Mouse (Mus musculus) midbrain, postnatal 0 days (tissue): ENCODE data around the gene Anapc2. TPM values are rescaled to one million over a fixed set of nuclear protein-coding genes. Genes with fewer than 3 reads are reported as not detected.
A peak's percentile ranks its signal among the peaks of the same experiment; 100 is the strongest.

ENCODE experiments used
- ATAC-seq: fragments of 200-750 bp; cut with Nextera tagmentation; 2 replicates; pipeline ENCODE4 v1.8.0; 2017; ENCODE audit warnings: moderate number of reproducible peaks, mild to moderate bottlenecking, moderate TSS enrichment, moderate library complexity; ENCODE audit not compliant: low FRiP score
- DNase-seq: peaks from one replicate; pipeline ENCODE4 v3.0.0-alpha.2; 2015; ENCODE audit warnings: low spot score
- H3K27ac ChIP-seq: fragments of 300-500 bp; sonication (generic); 2 replicates; pipeline ENCODE4 v1.5.1; 2014; ENCODE audit warnings: low read depth, mild to moderate bottlenecking, low read length, mixed read lengths
- H3K27me3 ChIP-seq: fragments of 300-500 bp; sonication (generic); 2 replicates; pipeline ENCODE4 v1.6.1; 2014; ENCODE audit warnings: low read length, control low read depth, mixed read lengths; ENCODE audit not compliant: insufficient read depth
- H3K36me3 ChIP-seq: fragments of 300-500 bp; sonication (generic); 2 replicates; pipeline ENCODE4 v1.6.1; 2014; ENCODE audit warnings: low read length, control low read depth, mixed read lengths; ENCODE audit not compliant: insufficient read depth
- H3K4me1 ChIP-seq: fragments of 300-500 bp; sonication (generic); 2 replicates; pipeline ENCODE4 v1.6.1; 2014; ENCODE audit warnings: mild to moderate bottlenecking, control low read depth, antibody characterized with exemption, low read length, mixed read lengths; ENCODE audit not compliant: insufficient read depth
- H3K4me2 ChIP-seq: fragments of 300-500 bp; sonication (generic); 2 replicates; pipeline ENCODE4 v1.6.1; 2014; ENCODE audit warnings: low read depth, mild to moderate bottlenecking, low read length, mixed read lengths; ENCODE audit not compliant: poor library complexity, severe bottlenecking
- H3K4me3 ChIP-seq: fragments of 300-500 bp; sonication (generic); 2 replicates; pipeline ENCODE4 v1.5.1; 2014; ENCODE audit warnings: low read depth, mild to moderate bottlenecking, low read length, moderate library complexity
- H3K9ac ChIP-seq: fragments of 300-500 bp; sonication (generic); replicated peaks from 2 replicates; pipeline ENCODE4 v1.6.1; 2014; ENCODE audit warnings: mild to moderate bottlenecking, low read length, moderate library complexity, mixed read lengths; ENCODE audit not compliant: poor library complexity, severe bottlenecking
- H3K9me3 ChIP-seq: fragments of 300-500 bp; sonication (generic); 2 replicates; pipeline ENCODE4 v1.6.1; 2016; ENCODE audit warnings: low read length, control low read depth
- CTCF ChIP-seq: IDR thresholded peaks from 2 replicates; pipeline ENCODE4 v1.5.1; 2016; ENCODE audit warnings: antibody characterized with exemption, mild to moderate bottlenecking
- WGBS: fragments of 180-500 bp; shearing (Covaris S2); extraction: QIAGEN DNeasy Blood & Tissue Kit; methylation state at CpG from one replicate; pipeline ENCODE4 v1.1.7; 2014; 5-methylcytosine and 5-hydroxymethylcytosine counted together
- polyA plus RNA-seq: library from polyadenylated mRNA; unstranded; fragments of >200 nt; fragmentation: Nextera tagmentation; extraction: Ambion mirVana; gene quantifications from 2 replicates; pipeline ENCODE4 v1.2.1, GENCODE M21; 2015
- total RNA-seq: library from RNA; depleted of rRNA; stranded (reverse); fragments of >200 nt; gene quantifications from 2 replicates; pipeline ENCODE4 v1.2.3, GENCODE M21; 2014

Gene Anapc2
- total and polyA plus RNA-seq, 2 experiments from 2014 or later: 35.0 to 103 TPM

- no peak for ATAC-seq
- 11% methylated on average over 37 of the region's 43 CpGs for WGBS
- Histone ChIP-seq H3K4me1 (peaks cover 11% of the 10 kb centered on the region; the same call in 1 of the 2 replicates), H3K4me2 (peak overlapping the region; percentile 28; the same call in 1 of the 2 replicates), H3K9ac (0 out of 2 replicates have a peak overlapping the region, but pooled peaks have one; percentile 9), H3K9me3 (no peaks in the 10 kb centered on the region), H3K27ac (no peak overlapping the region), H3K36me3 (peaks cover 40% of the 10 kb centered on the region), H3K4me3 (no peak overlapping the region), H3K27me3 (peaks cover 45% of the 10 kb centered on the region)
- TF ChIP-seq CTCF: no peak
- no peak for DNase-seq
These were observed 19.8 kb downstream of the Anapc2 start for GRCm38 (mm10) chr2:25292054-25292544.

- 0% methylated on average over 1 of the region's 1 CpGs for WGBS
These were observed 20.6 kb downstream of the Anapc2 start for GRCm38 (mm10) chr2:25292856-25293255.

GRCm38 (mm10) chr2:25293706-25294105, 21.4 kb downstream of the Anapc2 start:
- no peak overlapping the region for H3K4me2 ChIP-seq
- no peak overlapping the region for H3K4me3 ChIP-seq
- peaks cover 45% of the 10 kb centered on the region for H3K27me3 ChIP-seq
- no peaks in the 10 kb centered on the region for H3K9me3 ChIP-seq
- H3K9ac ChIP-seq: no peak overlapping the region
- peaks cover 11% of the 10 kb centered on the region; the same call in 1 of the 2 replicates for H3K4me1 ChIP-seq
- peaks cover 52% of the 10 kb centered on the region for H3K36me3 ChIP-seq
- no peak for DNase-seq
- 79% methylated on average over 9 of the region's 9 CpGs for WGBS
- no peak for TF ChIP-seq CTCF
- ATAC-seq: no peak
- no peak overlapping the region for H3K27ac ChIP-seq

More at GRCm38 (mm10) chr2:25292856-25293255, 20.6 kb downstream of the Anapc2 start:
- Histone ChIP-seq H3K36me3 (peaks cover 45% of the 10 kb centered on the region), H3K4me2 (no peak overlapping the region), H3K4me3 (no peak overlapping the region), H3K9me3 (no peaks in the 10 kb centered on the region), H3K27ac (no peak overlapping the region), H3K4me1 (peaks cover 11% of the 10 kb centered on the region; the same call in 1 of the 2 replicates), H3K9ac (no peak overlapping the region), H3K27me3 (peaks cover 45% of the 10 kb centered on the region)
- DNase-seq (peak; percentile 62), ATAC-seq (no peak)
- peak; percentile 84 for TF ChIP-seq CTCF

GRCm38 (mm10) chr2:25297093-25297492, 24.8 kb downstream of the Anapc2 start:
- ATAC-seq: no peak
- TF ChIP-seq CTCF: no peak
- no peak overlapping the region for H3K27ac ChIP-seq
- 76% methylated on average over 8 of the region's 8 CpGs for WGBS
- peaks cover 20% of the 10 kb centered on the region for H3K27me3 ChIP-seq
- H3K9me3 ChIP-seq: no peaks in the 10 kb centered on the region
- no peak overlapping the region for H3K4me2 ChIP-seq
- peaks cover 49% of the 10 kb centered on the region for H3K36me3 ChIP-seq
- H3K4me3 ChIP-seq: no peak overlapping the region
- H3K9ac ChIP-seq: no peak overlapping the region
- no peak for DNase-seq
- no peaks in the 10 kb centered on the region for H3K4me1 ChIP-seq

- H3K4me1 ChIP-seq: no peaks in the 10 kb centered on the region
- no peak overlapping the region for H3K27ac ChIP-seq
- ATAC-seq (no peak), DNase-seq (no peak)
- no peak for TF ChIP-seq CTCF
- no peaks in the 10 kb centered on the region for H3K9me3 ChIP-seq
- peaks cover 53% of the 10 kb centered on the region for H3K36me3 ChIP-seq
- 83% methylated on average over 10 of the region's 10 CpGs for WGBS
- H3K4me2 ChIP-seq: no peak overlapping the region
- H3K4me3 ChIP-seq: no peak overlapping the region
- H3K9ac ChIP-seq: no peak overlapping the region
- peaks cover 11% of the 10 kb centered on the region for H3K27me3 ChIP-seq
These were observed 25.8 kb downstream of the Anapc2 start for GRCm38 (mm10) chr2:25298046-25298445.

- Histone ChIP-seq H3K4me3 (no peak overlapping the region), H3K4me2 (no peak overlapping the region), H3K4me1 (no peaks in the 10 kb centered on the region), H3K27ac (no peak overlapping the region), H3K36me3 (peaks cover 27% of the 10 kb centered on the region), H3K27me3 (no peaks in the 10 kb centered on the region), H3K9me3 (no peaks in the 10 kb centered on the region), H3K9ac (no peak overlapping the region)
- ATAC-seq: no peak
- TF ChIP-seq CTCF: no peak
- no peak for DNase-seq
- 74% methylated on average over 3 of the region's 3 CpGs for WGBS
These were observed 31.2 kb downstream of the Anapc2 start for GRCm38 (mm10) chr2:25303452-25303851.
